8 mouse cellular contexts compared by ENCODE assay signal in genomic region chr2:73213539-73213870, GRCm38 (mm10). TPM values are rescaled to one million over a fixed set of nuclear protein-coding genes. Genes with fewer than 3 reads are reported as not detected.
DNase-seq lines count a peak whose midpoint lies in the region; ATAC-seq and TF ChIP-seq lines count a peak whose summit lies in the region.

No protein-coding gene starts in this region.

- H3K9me3 ChIP-seq in lung, embryonic 16.5 days (ENCODE audit: control insufficient read depth, low read length) = no peaks in the 10 kb centered on the region
- H3K9me3 ChIP-seq in embryonic facial prominence, embryonic 12.5 days = no peaks in the 10 kb centered on the region
- no peaks in the 10 kb centered on the region for H3K9me3 ChIP-seq in intestine, embryonic 16.5 days (ENCODE audit: control insufficient read depth, low read length)

- H3K4me1 ChIP-seq in lung, embryonic 16.5 days (replicated peaks; ENCODE audit: control insufficient read depth, insufficient read depth, low read length) = peaks cover 5% of the 10 kb centered on the region; the same call in 1 of the 2 replicates
- peaks cover 9% of the 10 kb centered on the region for H3K4me1 ChIP-seq in embryonic facial prominence, embryonic 12.5 days
- peaks cover 8% of the 10 kb centered on the region for H3K4me1 ChIP-seq in intestine, embryonic 16.5 days (ENCODE audit: control insufficient read depth, insufficient read depth, low read length)
- H3K4me1 ChIP-seq in olfactory bulb, adult 2 months (ENCODE audit: control insufficient read depth, insufficient read depth, low read length) = peaks cover 5% of the 10 kb centered on the region; the same call in 1 of the 2 replicates

- 23% methylated on average over 7 of the region's 7 CpGs for WGBS in lung, embryonic 16.5 days
- WGBS in embryonic facial prominence, embryonic 12.5 days = 17% methylated on average over 7 of the region's 7 CpGs
- 22% methylated on average over 7 of the region's 7 CpGs for WGBS in intestine, embryonic 16.5 days
- 22% methylated on average over 7 of the region's 7 CpGs for WGBS in olfactory bulb, adult 2 months

- peak overlapping the region; percentile 82 for H3K9ac ChIP-seq in lung, embryonic 16.5 days (ENCODE audit: low read length)
- H3K9ac ChIP-seq in embryonic facial prominence, embryonic 12.5 days = peak overlapping the region; percentile 64
- peak overlapping the region; percentile 87 for H3K9ac ChIP-seq in intestine, embryonic 16.5 days (ENCODE audit: low read depth, low read length)

- H3K4me2 ChIP-seq in lung, embryonic 16.5 days (ENCODE audit: low read depth, low read length) = peak overlapping the region; percentile 85
- H3K4me2 ChIP-seq in embryonic facial prominence, embryonic 12.5 days (replicated peaks) = peak overlapping the region; percentile 86
- H3K4me2 ChIP-seq in intestine, embryonic 16.5 days (ENCODE audit: low read depth, low read length) = peak overlapping the region; percentile 74

- no peak for TF ChIP-seq POLR2A in olfactory bulb, adult 2 months (IDR thresholded peaks at IDR 0.05; ENCODE audit: insufficient read depth, low read depth, low read length)

- no peak for ATAC-seq in lung, embryonic 16.5 days (ENCODE audit: low read depth)
- ATAC-seq in embryonic facial prominence, embryonic 12.5 days (ENCODE audit: insufficient number of reproducible peaks, insufficient read depth, low FRiP score, low TSS enrichment) = no peak
- no peak for ATAC-seq in intestine, embryonic 16.5 days

- no peaks in the 10 kb centered on the region for H3K27me3 ChIP-seq in lung, embryonic 16.5 days (ENCODE audit: control insufficient read depth, insufficient read depth, low read depth, low read length)
- no peaks in the 10 kb centered on the region for H3K27me3 ChIP-seq in embryonic facial prominence, embryonic 12.5 days
- H3K27me3 ChIP-seq in intestine, embryonic 16.5 days (replicated peaks; ENCODE audit: control insufficient read depth, insufficient read depth, low read length) = no peaks in the 10 kb centered on the region

- TF ChIP-seq CTCF in olfactory bulb, adult 2 months (IDR thresholded peaks at IDR 0.05; ENCODE audit: insufficient read depth, low read depth, low read length) = no peak

- no peak for DNase-seq in lung, postnatal 4 days
- no peak for DNase-seq in layer of hippocampus, adult 9-10 months (ENCODE audit: low spot score)
- no peak for DNase-seq in testis, postnatal 10 days (ENCODE audit: low spot score)
- no peak for DNase-seq in adrenal gland, adult 18-20 months (ENCODE audit: low spot score in 2 of 2)

- H3K27ac ChIP-seq in lung, embryonic 16.5 days (ENCODE audit: low read length) = peak overlapping the region; percentile 78; the same call in 1 of the 2 replicates
- peak overlapping the region; percentile 57; the same call in 1 of the 2 replicates for H3K27ac ChIP-seq in embryonic facial prominence, embryonic 12.5 days
- H3K27ac ChIP-seq in intestine, embryonic 16.5 days (ENCODE audit: low read length) = peak overlapping the region; percentile 69
- no peak overlapping the region for H3K27ac ChIP-seq in olfactory bulb, adult 2 months (ENCODE audit: insufficient read depth, low read depth, low read length)

- H3K36me3 ChIP-seq in lung, embryonic 16.5 days (ENCODE audit: control insufficient read depth, insufficient read depth, low read length) = peaks cover 4% of the 10 kb centered on the region; the same call in 1 of the 2 replicates
- H3K36me3 ChIP-seq in embryonic facial prominence, embryonic 12.5 days = peaks cover 13% of the 10 kb centered on the region
- no peaks in the 10 kb centered on the region for H3K36me3 ChIP-seq in intestine, embryonic 16.5 days (ENCODE audit: control insufficient read depth, insufficient read depth, low read length)

- peak overlapping the region; percentile 93 for H3K4me3 ChIP-seq in lung, embryonic 16.5 days (ENCODE audit: low read length)
- peak overlapping the region; percentile 84 for H3K4me3 ChIP-seq in embryonic facial prominence, embryonic 12.5 days
- H3K4me3 ChIP-seq in intestine, embryonic 16.5 days (ENCODE audit: low read length) = peak overlapping the region; percentile 84
- peak overlapping the region; percentile 63 for H3K4me3 ChIP-seq in olfactory bulb, adult 2 months (ENCODE audit: insufficient read depth, low read depth, low read length)

RNA-seq across cellular contexts. Expression of gene Ola1, which starts 5.2 kb away (rescaled TPM):
- polyA plus RNA-seq in lung, embryonic 16.5 days (2015; fragmentation: Nextera tagmentation; extraction: Ambion mirVana) = 66.5 and 71.8 TPM in 2 replicates
- 106 and 108 TPM in 2 replicates for polyA plus RNA-seq in embryonic facial prominence, embryonic 12.5 days (2016; fragmentation: Nextera tagmentation; extraction: Ambion mirVana)
- 73.7 and 81.5 TPM in 2 replicates for polyA plus RNA-seq in intestine, embryonic 16.5 days (2015; fragmentation: Nextera tagmentation; extraction: Ambion mirVana)
- 370 TPM in 1 of 2 replicates, not detected in the other for polyA plus RNA-seq in olfactory bulb, adult 2 months (2012; ENCODE audit: insufficient read depth, insufficient read length, low replicate concordance, missing spikeins)
- 10 to 100 TPM; 48.1 to 54.0 TPM for total RNA-seq in adrenal gland, adult 18-20 months (2021)

RNA-seq across cellular contexts. Expression of gene Sp9, which starts 58.2 kb away (rescaled TPM):
- not detected in 2 replicates for polyA plus RNA-seq in lung, embryonic 16.5 days (2015; fragmentation: Nextera tagmentation; extraction: Ambion mirVana)
- polyA plus RNA-seq in embryonic facial prominence, embryonic 12.5 days (2016; fragmentation: Nextera tagmentation; extraction: Ambion mirVana) = 0.90 and 1.6 TPM in 2 replicates
- polyA plus RNA-seq in intestine, embryonic 16.5 days (2015; fragmentation: Nextera tagmentation; extraction: Ambion mirVana) = not detected in 2 replicates
- polyA plus RNA-seq in olfactory bulb, adult 2 months (2012; ENCODE audit: insufficient read depth, insufficient read length, low replicate concordance, missing spikeins) = not detected in 2 replicates
- not detected for total RNA-seq in adrenal gland, adult 18-20 months (2021)
